Mouse (Mus musculus) adrenal gland, postnatal 10 days (tissue): ENCODE data around the gene Mfsd1. TPM values are rescaled to one million over a fixed set of nuclear protein-coding genes. Genes with fewer than 3 reads are reported as not detected.

Source experiments
- DNase-seq: peaks from one replicate; pipeline ENCODE4 v3.0.0; 2021; ENCODE audit warnings: mixed read lengths
- total RNA-seq, 2 experiments: library from RNA; stranded (reverse); gene quantifications; 2 replicates each; pipeline ENCODE4 v1.2.3; 2021

Gene Mfsd1
- total RNA-seq, 2 experiments from 2014 or later: 58.7 to 62.8 TPM

DNA sequence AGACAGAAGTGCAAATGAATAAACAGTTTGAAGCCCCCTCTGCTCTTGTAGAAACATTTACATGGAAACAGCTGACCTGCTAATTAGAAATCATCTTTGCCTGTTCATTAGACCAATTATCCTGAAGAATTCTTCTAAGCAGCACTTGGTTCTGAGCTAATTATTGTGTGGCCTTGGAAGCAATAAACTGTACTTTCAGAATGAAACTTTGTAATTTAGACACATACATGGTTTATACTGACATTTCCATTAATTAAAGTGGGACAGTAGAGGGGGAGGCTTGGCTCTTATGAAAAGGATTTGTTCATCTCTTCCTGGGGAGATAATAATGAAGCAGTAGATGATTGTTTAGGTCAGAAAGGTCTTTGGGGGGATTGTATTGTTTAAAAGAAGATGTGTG lies 35.7 kb downstream of the Mfsd1 start:
- no peak for DNase-seq

DNA sequence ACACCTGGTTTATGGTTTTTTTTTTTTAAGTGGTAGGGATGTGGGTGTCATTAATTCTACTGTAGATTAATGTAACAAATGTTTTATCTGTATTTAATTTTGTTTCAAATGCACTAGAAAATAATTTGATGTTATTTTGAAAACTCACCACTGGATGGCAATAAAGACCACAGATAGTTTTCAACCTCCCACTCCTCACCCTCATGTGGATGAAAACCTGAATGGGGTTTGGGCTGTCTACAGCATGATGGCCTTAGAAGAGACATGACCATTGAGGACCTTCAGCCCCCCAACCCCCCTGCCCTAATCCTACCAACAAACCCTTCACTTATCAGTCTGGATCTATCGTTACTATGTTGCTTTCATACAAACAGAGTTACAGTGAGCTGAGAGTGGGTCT lies 42.1 kb downstream of the Mfsd1 start:
- no peak for DNase-seq

DNA sequence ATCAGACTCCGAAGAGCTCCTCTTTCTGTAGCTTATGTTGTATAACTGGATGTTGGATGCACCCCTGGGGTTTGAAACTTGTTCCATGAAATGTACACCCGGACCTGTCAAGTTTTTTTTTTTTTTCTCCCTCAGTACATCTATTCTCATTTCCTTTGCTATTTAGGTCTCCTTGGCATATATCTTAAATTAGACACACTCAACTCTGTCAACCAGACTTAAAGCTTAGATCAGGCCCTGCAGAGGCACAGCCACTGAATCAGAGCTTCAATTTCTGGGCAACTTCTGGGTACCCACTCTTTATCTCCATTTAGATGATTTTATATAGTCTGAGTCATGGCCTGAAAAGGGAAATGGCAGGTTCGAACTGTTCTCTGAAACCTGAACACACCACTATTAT lies 60.6 kb downstream of the Mfsd1 start:
- DNase-seq: no peak

DNA sequence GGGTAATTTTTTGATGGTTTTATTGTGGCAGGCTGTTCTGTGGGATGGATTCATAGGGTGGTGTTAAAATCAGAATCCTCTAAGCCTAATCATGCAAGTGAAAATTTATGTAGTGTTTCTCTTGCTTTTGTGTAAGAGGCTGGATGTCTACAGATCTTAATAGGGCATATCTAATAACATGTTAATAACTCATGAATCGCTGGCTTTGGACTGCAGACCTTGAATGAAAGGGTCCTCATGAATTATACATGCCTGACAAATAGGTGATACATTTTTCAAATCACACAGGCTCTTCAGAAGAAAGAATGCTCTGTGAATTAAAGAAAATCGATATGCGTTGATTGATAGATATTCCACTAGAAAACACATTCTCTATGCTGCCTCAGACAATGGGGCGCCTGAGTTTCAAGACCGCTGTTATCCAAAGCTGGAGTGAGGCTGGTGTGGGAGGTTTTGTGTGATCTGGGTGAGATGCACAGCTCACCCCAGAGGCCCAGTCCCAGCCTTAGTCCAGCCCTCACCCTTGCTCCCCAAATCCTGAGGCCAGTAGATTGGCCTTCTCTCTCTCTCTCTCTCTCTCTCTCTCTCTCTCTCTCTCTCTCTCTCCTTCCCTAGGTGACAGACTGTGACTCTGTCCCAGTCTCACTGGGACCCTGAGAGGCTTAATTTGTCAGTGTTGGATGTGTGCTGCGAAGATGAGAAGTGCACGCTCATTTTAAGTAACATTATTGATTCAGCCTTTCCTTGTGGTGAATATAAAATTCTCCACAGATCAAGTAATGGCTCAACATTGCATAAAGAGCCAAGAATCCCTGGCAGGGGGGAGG lies 63.3 kb downstream of the Mfsd1 start:
- DNase-seq: no peak

Other genes starting within 250 kb of the Mfsd1 start
- gene Mlf1, start 208.6 kb upstream of the Mfsd1 start, total RNA-seq: 10 to 100 TPM; 13.6 to 55.4 TPM
- gene Gm17402, start 207.6 kb upstream of the Mfsd1 start, total RNA-seq: not detected
- gene Gfm1, start 152.6 kb upstream of the Mfsd1 start, total RNA-seq: 100 to 1,000 TPM; 122 to 132 TPM
- 10 to 100 TPM; 17.6 to 21.9 TPM for gene Lxn, start 118.8 kb upstream of the Mfsd1 start, total RNA-seq
- gene Rarres1, start 67.2 kb upstream of the Mfsd1 start, total RNA-seq: 1 to 10 TPM; 1.7 to 1.8 TPM